Mouse (Mus musculus) megakaryocyte, embryonic 14.5 days (primary cell): Measurements from ENCODE around the gene Sdk2.

ENCODE experiments used
- FLI1 ChIP-seq: IDR thresholded peaks from 2 replicates; pipeline ENCODE4 v1.6.1; 2012; ENCODE audit warnings: low read length, inconsistent platforms, mixed read lengths
- GATA1 ChIP-seq: IDR thresholded peaks from 3 replicates; pipeline ENCODE4 v1.6.1; 2012; ENCODE audit warnings: mixed read lengths, low read length, inconsistent platforms, borderline replicate concordance

DNA sequence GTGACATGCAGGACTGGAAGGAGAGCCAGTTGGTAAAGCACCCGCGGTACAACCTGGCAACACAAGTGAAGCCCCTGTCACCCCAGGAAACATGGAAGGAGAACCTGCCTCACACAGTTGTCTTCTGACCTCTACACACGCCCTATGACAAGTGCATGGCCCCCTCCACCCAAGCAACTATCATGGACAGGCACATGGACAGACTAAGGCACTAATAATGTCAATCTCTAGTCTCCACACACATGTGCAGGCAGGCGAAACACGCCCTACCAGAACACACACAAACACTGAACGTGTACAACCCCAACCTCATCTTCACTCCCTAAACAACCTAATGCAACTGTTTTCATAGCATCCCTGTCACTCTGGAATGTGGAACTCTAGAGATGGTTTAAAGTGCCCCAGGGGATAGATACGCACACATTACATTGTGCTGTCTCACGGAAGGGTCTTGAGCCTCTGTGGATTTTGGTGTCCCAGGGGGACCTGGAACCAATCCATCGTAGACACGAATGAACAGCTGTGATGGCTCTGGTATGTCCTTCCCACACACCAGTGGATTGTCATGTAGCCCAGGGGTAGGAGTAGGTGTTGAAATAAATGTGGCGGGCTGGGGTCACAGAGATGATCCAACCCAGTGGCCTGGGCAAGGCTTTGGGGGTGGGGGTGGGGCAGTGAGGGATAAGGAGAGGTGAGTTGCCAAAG is 329.8 kb downstream of the Sdk2 start:
- TF ChIP-seq GATA1 = no peak
- no peak for TF ChIP-seq FLI1
